Mouse (Mus musculus) kidney, postnatal 25 days (tissue): ENCODE measurements at regions not wholly inside any gene's neighbourhood (a gene's known extent, or its start where the extent isn't known, plus 50 kb on each side); places are given as distances from the start of the nearest gene placed in this dataset.

ENCODE experiments used
- DNase-seq, 2 experiments: peaks; one replicate each; pipeline ENCODE4 v3.0.0; 2021; ENCODE audit warnings: mixed read lengths in 2 of 2

- DNase-seq: no peak
These were observed 91.2 kb downstream of the Srek1 start for GRCm38 (mm10) chr13:103683169-103683568.

GRCm38 (mm10) chr13:103680740-103681139 is 93.7 kb downstream of the Srek1 start:
- no peak for DNase-seq

GRCm38 (mm10) chr13:103680052-103680451 is 94.4 kb downstream of the Srek1 start:
- DNase-seq: no peak

- DNase-seq: no peak
These were observed 97.6 kb downstream of the Srek1 start for GRCm38 (mm10) chr13:103676831-103677230.

GRCm38 (mm10) chr13:103676221-103676620 is 98.2 kb downstream of the Srek1 start:
- no peak for DNase-seq

- DNase-seq: no peak
These were observed 103.8 kb downstream of the Srek1 start for GRCm38 (mm10) chr13:103670611-103671010.

- DNase-seq: no peak
These were observed 104.6 kb downstream of the Srek1 start for GRCm38 (mm10) chr13:103669856-103670255.

GRCm38 (mm10) chr13:103667749-103668148 is 106.7 kb downstream of the Srek1 start:
- no peak for DNase-seq

- no peak for DNase-seq
These were observed 114.0 kb downstream of the Srek1 start for GRCm38 (mm10) chr13:103660248-103660996.

GRCm38 (mm10) chr13:103655966-103656365 is 118.4 kb downstream of the Srek1 start:
- DNase-seq: no peak

GRCm38 (mm10) chr13:103653216-103653615 is 121.2 kb downstream of the Srek1 start:
- no peak for DNase-seq

GRCm38 (mm10) chr13:103649383-103649782 is 125.0 kb downstream of the Srek1 start:
- no peak for DNase-seq

- DNase-seq: no peak
These were observed 126.4 kb downstream of the Srek1 start for GRCm38 (mm10) chr13:103648016-103648415.

GRCm38 (mm10) chr13:103646035-103646434 is 128.4 kb downstream of the Srek1 start:
- peak in 1 of 2 experiments; percentile 37 for DNase-seq

GRCm38 (mm10) chr13:103643993-103644722 is 130.2 kb downstream of the Srek1 start:
- peak; percentile 74 to 76 for DNase-seq

GRCm38 (mm10) chr13:103643486-103643885 is 130.9 kb downstream of the Srek1 start:
- DNase-seq: no peak

GRCm38 (mm10) chr13:103642542-103643375 is 131.6 kb downstream of the Srek1 start:
- no peak for DNase-seq

- no peak for DNase-seq
These were observed 136.4 kb downstream of the Srek1 start for GRCm38 (mm10) chr13:103638038-103638437.

GRCm38 (mm10) chr13:103637414-103637813 is 137.0 kb downstream of the Srek1 start:
- no peak for DNase-seq

GRCm38 (mm10) chr13:103636595-103636994 is 137.8 kb downstream of the Srek1 start:
- no peak for DNase-seq

- DNase-seq: no peak
These were observed 150.6 kb downstream of the Srek1 start for GRCm38 (mm10) chr13:103623810-103624209.

GRCm38 (mm10) chr13:103623319-103623718 is 151.1 kb downstream of the Srek1 start:
- no peak for DNase-seq

- no peak for DNase-seq
These were observed 152.1 kb downstream of the Srek1 start for GRCm38 (mm10) chr13:103622324-103622723.
